Mouse (Mus musculus): ENCODE results near the gene Lrp1.

The Lrp1 gene

GRCm38 (mm10) chr10:127519041-127519701 is 101.8 kb downstream of the Lrp1 start:
- no peak for DNase-seq

GRCm38 (mm10) chr10:127517941-127518340 is 103.0 kb downstream of the Lrp1 start:
- DNase-seq = no peak

GRCm38 (mm10) chr10:127516576-127517260 is 104.2 kb downstream of the Lrp1 start:
- peak; percentile 45 for DNase-seq

GRCm38 (mm10) chr10:127515983-127516459 is 104.9 kb downstream of the Lrp1 start:
- no peak for DNase-seq

GRCm38 (mm10) chr10:127515271-127515982 is 105.5 kb downstream of the Lrp1 start:
- no peak for DNase-seq

GRCm38 (mm10) chr10:127514764-127515163 is 106.2 kb downstream of the Lrp1 start, which contains the start of gene Ndufa4l2:
TSS of gene Ndufa4l2 (plus strand) at chr10:127514967.
- DNase-seq = peak; percentile 42

- no peak for DNase-seq
Measured at GRCm38 (mm10) chr10:127514111-127514698, 106.7 kb downstream of the Lrp1 start.

GRCm38 (mm10) chr10:127513501-127514091 is 107.4 kb downstream of the Lrp1 start:
- DNase-seq = no peak

GRCm38 (mm10) chr10:127512813-127513212 is 108.1 kb downstream of the Lrp1 start:
- peak; percentile 97 for DNase-seq

GRCm38 (mm10) chr10:127512307-127512666 is 108.7 kb downstream of the Lrp1 start:
- no peak for DNase-seq

GRCm38 (mm10) chr10:127511634-127512306 is 109.2 kb downstream of the Lrp1 start:
- DNase-seq = peak; percentile 29

GRCm38 (mm10) chr10:127510895-127511617 is 109.9 kb downstream of the Lrp1 start:
- DNase-seq = no peak

- no peak for DNase-seq
Measured at GRCm38 (mm10) chr10:127509837-127510701, 110.9 kb downstream of the Lrp1 start.

GRCm38 (mm10) chr10:127509051-127509836 is 111.7 kb downstream of the Lrp1 start:
- peak; percentile 91 for DNase-seq

- peak; percentile 82 for DNase-seq
Measured at GRCm38 (mm10) chr10:127508239-127508638, 112.7 kb downstream of the Lrp1 start.

- no peak for DNase-seq
Measured at GRCm38 (mm10) chr10:127500894-127501893, 119.8 kb downstream of the Lrp1 start, which contains the start of gene Stac3. TSS of gene Stac3 (plus strand) at chr10:127501686.

GRCm38 (mm10) chr10:127500042-127500441 is 120.9 kb downstream of the Lrp1 start:
- no peak for DNase-seq

- no peak for DNase-seq
Measured at GRCm38 (mm10) chr10:127499516-127499915, 121.4 kb downstream of the Lrp1 start.
